Mouse (Mus musculus) right cerebral cortex, postnatal 4 days (tissue): ENCODE measurements around the gene Unc50.

Source experiments
- DNase-seq: peaks from one replicate; pipeline ENCODE4 v3.0.0-alpha.2; 2022

Unc50 gene

DNA sequence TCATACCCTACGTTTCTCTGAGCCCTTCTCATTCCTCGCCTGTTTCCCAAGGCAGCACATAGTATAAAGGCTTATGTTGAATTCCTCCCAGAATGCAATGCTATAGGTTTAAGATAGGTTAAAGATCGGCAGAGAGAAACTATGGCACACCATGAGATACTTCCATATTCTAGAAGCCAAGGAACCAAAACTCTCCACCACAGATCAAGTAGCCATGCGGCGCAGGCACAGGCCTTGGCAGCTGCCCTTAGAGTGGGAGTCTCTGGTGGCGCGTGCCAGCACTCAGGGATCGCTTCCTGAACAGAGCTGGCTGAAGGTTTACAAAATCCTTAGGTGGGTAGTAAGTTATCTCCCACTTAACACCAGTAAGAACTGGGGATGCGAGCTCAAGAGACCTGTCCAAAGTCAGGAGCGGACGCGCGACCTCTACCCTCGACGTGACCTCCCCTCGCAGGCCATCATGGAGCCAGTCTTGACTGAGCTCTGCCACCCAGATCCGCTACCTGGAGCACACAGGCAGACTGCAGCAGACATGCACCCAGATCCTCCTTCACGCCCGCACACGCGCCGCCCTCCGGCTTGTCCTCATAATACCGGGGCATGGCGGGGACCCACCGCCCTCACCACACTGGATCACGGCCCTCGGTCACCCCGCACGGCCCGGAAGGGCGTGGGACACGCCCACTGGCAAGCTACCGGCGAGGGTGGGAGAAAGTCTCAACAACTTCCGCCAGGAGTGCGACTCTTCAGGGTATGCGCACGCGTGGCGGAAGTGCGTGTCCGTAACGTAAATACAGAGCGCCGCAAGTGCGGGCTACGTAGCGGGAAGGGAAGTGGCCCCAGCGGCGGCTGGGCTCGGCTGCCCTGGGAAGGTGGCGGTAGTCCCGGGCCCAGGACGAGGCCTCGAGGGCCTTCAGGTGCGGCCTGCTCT, at the start of gene Unc50, which contains the start of gene Coa5:
Gene Unc50 (plus strand): TSS at position 774 of the 931 bp plus-strand sequence.
Gene Coa5 (minus strand): TSS at position 738 of the 931 bp plus-strand sequence.
- DNase-seq, result peak; percentile 89

DNA sequence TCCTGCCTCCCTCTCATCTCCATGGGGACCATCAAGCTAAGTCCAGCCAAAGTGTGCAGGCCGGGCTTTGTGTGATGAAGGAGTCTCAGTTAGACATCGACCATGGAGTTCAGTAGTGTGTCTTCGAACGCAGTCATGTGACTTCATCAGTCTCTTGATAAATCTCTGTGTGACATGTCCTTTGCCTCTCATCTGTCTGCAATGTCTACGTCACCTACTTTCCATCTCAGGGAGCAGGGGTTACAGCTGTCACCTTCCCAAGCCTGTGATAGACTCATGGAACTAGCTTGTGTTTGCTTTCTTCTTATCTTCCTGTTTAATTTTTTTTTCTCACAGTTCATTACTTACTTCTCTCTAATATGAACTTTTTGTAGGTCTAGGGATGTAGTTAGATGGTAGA, 49.0 kb upstream of the Unc50 start:
- DNase-seq, result no peak

DNA sequence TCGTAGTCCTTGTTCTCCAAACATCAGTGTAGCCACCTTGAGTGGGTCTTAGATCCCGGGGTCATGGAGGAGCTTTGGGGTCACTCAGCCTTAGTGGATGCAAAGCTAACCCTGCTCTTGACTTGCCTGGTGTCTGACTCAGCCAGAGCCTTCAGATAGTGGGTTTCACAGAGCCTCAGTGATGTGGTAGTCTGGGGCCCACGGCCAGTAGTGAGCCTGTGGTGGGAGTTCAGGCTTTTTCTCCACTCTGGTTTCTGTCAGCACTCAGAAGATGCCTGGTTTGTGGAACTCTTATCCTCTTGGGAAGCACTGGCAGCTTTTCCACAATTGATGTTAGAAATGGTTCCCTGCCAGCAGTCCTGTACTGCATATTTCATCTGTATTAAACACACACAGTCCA, 45.6 kb upstream of the Unc50 start:
- no peak for DNase-seq

DNA sequence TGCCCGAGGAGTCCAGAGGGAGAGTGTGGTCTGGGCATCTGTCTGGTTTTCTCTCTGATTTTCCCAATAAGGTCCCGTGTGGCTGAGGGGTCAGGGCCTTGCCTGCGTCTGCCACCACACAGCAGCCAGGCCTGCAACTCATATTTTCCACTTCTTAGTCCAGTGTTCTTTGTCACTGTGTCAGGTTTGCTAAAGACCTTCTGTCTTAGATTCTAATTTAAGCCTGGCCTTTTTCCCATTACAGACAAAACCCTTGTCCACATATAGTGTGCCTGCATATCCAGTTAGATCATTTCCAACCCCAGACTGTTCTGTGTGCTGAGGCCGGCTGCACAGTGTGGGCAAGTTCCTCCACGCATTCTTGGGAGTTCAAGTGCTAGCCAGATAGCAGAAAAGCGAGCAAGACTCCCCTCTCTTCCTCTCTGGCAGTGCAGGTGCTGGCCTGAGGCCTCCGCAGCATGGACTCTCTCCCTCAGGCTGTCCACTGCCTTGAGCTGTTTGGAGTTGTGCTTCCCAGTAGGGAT, 43.4 kb upstream of the Unc50 start:
- DNase-seq, result no peak

DNA sequence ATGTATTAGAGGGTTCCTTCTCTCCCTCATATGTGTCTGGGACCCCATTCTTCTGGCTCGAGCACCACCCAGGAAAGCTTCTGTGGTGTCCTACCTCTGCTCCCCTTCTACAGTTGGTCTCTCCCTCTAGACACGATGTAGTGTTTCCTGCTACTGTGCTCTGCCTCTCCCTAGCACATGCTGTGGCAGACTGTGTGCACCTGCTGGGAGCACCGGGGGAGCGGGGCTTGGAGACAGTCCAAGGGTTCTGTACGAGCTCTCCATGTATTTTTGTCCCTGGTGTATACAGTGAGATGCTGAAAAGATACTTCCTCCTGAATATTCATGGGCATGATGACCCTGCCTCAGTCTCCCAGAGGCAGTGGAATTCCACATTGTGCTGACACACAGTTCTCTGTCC, 36.8 kb upstream of the Unc50 start:
- peak; percentile 18 for DNase-seq

DNA sequence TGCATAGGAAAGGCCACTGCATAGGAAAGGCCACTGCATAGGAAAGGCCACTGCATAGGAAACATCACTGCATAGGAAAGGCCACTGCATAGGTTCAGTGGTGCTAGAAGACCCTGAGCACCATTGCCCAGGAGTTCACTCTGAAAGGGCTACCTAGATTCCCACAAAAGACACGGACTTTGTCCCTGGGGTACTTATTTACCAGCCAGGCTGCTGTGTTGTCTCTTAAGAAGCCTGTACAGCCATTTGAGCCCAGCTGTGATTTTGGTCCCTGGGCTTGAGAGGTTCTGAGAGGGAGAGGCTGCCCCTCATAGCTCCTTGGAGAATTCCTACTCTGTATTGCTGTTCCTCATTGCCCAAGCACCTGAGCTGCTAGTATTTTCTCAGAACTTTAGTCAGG, 33.5 kb upstream of the Unc50 start:
- no peak for DNase-seq

DNA sequence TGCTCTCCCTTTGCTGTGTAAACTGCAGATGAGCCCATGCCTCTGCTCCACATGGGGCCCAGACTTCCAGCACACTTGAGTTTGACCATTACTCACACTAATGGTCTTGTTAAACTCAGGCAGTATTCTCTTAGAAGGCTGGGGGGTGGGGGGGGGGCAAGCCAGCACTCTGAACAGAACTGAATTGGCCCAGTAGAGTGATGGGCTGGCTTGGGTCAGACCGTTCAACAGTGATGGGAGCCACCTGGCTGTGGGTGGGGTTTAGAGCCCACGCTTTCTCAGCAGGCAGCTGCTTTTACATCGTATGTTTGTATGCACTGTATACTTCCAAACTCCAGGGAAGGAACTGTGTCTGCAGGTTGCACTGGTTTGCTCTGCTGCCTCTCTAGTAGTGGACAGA, 31.0 kb upstream of the Unc50 start:
- no peak for DNase-seq

DNA sequence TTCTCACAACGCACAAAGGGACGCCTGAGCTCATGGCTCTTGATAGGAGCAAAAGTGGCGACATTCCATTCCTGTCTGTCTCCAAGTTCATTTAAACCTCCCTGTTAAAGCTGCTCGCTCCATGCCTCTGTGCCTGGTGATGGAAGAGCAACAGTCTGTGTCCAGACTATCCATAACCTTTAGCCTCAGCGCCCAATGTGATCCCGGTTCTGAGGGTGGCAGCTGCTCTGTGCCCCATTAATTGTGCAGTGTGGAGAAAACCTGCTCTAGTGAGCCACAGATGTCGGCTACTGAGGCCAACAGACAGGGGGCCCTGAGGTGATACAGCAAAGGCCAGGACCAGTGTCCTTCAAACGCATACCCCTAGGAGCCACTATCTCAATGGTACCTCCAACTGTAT, 30.2 kb upstream of the Unc50 start:
- no peak for DNase-seq

DNA sequence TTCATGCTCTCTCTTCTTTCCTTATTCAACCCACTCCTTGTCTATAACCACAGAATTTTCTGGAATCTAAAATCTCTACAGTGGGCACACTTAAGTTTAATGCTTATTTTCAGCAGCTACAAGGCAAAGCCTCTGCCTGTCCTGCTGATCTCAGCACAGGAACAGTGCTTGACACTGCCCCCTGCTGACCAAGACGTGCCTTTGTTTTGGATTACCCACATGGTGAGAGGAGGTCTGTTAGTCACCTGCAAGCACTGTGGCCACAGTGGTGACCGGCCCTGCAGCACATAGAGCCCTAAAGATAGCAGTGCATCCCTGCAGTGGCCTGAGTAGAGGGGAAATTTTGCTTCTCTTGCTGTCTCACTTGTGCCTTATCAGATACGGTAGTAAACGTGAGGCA, 28.3 kb upstream of the Unc50 start:
- peak; percentile 55 for DNase-seq

DNA sequence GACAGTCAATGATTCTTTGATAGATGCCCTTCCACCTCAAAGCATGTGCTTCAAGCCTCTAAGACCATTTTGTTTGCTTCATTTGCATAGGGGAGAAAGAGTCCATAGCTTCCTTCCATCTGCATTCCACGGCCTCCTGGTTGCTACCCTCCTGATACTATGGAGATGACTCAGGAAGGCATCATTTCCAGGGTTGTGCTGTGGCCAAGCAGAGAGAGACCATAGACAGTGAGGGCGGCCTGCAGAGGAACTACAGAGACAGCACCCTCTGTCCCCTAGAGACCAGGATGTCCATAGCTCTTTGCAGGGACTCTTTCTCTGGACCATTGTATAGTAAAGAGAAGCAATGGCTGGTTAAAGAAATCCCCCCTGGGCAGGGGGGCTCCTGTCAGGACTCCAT, 24.8 kb upstream of the Unc50 start:
- no peak for DNase-seq

DNA sequence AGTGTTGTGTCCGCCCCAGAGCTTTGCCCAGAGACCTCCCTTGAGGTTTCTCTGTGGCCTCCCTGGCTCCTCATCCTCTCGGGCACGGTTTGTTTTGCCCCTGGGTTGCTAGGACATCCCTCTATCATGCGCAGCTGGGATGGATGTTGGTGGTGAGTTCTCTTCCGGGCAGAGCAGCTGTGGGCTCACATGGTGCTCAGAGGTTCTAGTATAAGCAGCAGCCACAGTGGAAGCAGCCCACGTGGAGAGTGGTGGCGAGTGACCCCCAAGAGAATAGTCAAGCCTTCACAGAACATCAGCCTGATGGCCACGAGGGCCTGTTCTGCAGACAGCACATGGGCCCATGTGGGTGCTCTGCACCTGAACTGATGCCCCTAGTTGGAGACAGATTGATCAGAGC, 22.7 kb upstream of the Unc50 start:
- no peak for DNase-seq

DNA sequence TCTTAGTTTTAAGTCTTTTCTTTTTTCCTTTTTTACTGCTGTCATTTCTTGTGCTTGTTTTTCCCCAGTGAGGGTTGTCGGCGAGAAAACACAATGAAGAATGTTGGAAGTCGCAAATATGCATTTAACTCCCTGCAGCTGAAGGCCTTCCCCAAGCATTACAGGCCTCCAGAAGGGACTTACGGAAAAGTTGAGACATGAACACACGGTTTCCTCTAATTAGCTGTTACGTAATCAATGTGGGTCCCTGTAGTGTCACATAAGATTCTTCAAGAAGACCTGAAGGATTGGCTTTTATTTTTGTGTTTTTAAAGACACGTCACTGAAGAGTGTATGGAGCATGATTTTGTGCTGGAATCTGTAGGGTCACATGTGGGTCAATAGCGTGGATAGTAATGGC, 21.9 kb upstream of the Unc50 start:
- DNase-seq, result no peak

DNA sequence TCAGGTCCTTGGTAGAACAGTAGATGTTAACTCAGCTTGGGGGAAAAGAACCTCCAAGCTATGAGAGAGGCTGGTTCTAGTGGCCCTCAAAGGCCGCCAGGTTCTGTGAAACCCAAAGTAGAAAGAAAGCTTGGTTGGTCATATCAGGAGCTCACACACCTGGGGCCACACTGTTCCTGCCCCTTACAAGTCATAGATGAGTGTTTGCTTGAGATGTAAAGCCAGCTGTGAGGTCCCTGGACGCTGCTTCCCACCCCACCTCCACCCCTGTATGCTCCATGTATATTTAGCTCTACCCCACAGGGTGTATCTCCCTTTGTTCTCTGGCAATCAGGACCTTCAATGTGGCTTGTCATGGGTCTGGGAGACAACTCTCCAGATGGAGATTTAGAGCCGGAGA, 21.3 kb upstream of the Unc50 start:
- DNase-seq, result no peak

DNA sequence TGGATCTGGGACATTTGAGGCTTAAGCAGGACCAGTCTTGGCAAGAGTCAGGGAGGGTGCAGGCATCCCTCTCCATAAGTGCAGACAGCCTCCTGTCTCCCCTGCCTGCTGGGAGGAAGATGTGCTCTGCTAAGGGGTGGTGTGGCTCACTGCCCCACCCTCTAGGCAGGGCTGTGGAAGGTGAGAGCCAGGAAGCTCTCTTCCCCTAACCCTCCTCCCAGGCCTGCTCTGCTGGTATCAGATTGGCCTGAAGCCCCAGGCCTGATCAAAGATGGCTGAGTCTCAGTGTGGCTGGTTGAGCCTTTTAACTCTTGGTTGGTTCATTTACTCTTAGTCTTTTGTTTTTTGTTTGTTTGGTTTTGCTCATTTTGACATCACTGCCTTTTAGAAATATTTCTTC, 20.3 kb upstream of the Unc50 start:
- DNase-seq, result no peak

DNA sequence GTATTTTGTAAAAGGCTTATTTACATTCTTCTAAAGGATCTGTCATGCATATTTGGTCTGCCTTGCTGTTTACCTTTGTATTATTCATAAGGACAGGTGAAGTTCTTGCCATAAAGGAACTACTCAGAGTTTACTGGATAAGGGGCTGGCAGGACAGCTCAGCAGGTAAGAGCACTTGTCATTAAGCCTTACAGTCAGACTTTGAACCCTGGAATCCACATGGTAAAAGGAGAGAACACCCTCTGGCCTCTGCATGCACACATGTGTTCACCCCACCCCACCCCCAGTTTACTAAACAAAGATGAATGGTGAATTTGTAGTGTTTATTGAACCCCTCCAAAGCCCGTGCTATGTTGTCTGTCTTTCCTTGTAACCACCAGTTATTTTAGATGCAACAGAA, 14.5 kb upstream of the Unc50 start:
- DNase-seq, result no peak

DNA sequence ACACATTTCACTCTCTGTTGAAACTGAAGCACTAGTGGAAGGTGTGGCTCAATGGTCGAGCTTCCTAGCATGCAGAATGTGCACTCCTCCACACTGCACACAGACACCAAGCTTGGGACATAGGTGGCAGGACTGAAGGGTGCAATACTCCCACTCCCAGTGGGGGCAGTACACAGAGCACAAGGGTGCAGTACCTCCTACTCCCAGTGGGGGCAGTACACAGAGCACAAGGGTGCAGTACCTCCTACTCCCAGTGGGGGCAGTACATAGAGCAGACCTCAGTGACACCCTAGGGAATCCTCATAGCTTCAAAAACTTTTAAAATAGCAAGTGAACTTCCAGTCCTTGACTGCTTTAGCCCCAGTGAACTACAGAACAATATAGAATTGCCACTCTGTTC, 10.5 kb upstream of the Unc50 start:
- DNase-seq, result peak; percentile 64

DNA sequence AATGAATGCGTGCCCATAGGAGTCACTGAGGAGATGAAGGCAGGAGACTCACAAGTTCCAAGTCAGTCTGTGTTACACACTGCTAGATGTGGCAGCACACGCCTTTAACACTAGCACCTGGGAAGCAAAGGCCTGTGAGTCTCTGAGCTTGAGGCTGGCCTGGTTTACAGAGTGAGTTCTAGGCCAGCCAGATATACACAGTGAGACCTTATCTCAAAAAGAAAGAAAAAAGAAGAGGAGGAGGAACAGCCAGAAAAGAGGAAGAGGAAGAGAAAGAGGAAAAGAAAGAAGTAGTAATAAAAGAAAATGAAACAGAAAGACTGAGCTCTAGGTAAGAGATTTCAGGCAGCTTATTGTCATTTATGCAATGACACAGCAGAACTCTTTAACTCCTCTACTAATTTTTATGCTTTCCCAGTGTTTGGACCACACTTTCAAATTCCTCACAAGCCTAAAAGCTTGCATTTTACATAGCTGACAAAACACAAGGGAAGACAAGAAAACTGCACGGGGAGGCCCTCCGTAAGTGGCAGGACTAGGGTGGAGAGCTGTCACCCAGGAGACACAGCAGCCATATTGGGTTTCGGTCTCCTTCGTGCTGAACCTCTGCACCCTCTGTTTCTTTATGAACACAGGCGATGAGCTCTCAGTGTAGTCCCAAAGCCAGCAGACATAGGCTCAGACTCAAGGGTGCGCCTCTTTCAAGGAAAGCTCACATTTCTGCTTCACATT, 2.6 kb upstream of the Unc50 start:
- DNase-seq, result no peak

DNA sequence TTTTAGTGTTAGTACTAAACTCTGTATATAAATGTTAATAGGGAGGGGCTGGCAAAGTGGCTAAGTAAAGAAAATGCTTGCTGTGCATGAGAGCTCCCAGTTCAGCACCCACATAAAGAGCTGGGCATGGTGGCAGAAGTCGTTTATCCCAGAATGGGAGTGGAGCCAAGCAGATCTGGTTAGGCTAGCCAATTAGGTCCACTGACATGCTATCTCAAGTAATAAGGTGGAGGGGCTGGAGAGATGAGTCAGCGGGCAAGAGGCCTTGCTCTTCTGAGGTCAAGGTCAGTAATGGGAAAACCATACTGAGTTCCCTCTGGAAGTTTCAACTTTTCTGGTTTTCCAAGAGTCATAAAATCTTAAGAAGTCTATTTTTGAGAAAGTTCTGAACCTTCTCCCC, 1.0 kb upstream of the Unc50 start:
- no peak for DNase-seq

DNA sequence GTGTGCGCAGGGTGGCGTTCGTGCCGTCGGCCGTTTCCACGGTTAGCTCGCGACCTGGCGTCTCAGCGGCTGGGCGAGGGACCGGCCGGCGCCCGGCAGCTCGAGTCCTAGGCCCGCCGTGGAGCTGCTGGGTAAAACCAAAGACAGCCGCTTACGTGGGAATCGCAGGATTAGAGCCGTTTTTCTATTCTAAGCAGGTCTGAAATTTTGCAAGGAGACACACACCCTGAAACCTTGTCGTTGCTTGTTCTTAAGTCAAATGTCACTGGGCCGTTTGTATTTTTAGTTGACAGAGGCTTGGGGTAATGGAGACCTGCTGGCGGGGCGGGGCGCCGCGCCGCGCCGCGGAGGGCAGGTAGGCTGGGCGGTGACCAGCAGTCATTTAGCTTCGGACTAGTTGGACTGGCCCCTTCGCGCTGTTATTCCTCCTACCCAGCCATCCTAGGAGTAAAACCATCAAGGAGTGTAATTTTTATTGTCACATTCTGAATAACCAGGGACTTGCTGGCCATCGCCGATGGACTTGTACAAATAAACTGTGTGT, 430 bp downstream of the Unc50 start:
- DNase-seq, result no peak

DNA sequence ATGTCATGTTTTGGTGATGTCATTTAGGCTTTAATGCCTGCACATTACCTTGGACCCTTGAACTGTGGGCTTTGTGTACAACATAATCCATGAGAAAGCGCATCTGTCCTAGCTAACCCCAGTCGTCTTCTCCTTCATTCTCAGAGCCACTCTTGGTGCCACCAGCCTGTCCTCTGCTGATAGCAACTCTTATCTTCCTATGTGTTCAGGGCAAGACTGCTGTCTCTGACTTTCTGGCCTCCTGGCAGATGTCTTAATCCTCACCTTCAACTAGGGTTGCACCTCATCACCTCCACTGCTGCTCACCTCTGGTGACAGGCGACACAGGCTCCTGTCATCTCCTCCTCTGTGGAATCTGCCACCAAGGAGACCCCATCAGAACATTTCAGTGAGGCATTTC, 6.5 kb downstream of the Unc50 start:
- no peak for DNase-seq

DNA sequence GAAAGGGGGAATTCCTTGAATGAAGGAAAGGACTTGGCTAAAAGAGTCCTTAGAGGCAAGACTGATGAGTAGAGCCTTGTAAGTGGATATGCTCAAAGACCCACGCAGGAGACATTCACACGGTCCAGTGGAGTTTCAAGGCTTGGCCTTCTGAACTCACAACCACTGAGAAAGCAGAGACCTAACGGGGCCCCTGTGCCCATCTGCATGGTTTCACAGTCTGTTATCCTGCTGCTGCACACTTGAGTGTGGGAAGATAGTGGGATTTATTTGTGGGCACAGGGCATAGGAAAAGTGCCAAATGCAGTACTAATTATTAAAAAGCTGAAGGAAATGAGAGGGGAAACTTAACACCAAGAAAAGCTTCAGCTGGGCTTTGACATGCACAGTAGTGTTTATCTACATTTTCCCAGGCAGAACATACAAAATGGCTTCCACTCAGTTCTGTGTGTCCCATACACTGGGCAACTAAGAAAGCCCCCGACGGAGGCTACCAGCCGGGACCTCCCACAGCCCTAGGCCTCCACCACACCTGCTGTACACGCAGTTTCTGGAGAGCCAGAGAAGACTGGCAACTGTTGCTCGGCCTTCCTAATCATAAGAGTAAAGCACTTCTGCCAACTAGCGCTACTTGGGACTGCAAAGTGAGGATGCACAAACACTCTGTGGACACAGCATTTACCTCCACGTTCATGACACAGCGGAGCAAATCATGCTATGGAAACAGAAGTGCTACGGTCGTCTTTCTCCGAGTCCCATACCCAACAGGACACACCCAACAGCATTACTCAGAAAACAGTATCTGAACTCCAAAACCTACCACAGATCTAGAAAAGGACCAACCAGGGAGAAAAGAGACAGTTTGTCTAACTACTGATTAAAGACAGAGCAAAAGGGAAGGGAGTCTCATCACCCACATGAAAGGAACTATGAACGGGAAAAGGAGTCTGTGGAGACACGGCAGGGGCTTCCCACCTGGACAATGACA, 13.2 kb downstream of the Unc50 start:
- no peak for DNase-seq

DNA sequence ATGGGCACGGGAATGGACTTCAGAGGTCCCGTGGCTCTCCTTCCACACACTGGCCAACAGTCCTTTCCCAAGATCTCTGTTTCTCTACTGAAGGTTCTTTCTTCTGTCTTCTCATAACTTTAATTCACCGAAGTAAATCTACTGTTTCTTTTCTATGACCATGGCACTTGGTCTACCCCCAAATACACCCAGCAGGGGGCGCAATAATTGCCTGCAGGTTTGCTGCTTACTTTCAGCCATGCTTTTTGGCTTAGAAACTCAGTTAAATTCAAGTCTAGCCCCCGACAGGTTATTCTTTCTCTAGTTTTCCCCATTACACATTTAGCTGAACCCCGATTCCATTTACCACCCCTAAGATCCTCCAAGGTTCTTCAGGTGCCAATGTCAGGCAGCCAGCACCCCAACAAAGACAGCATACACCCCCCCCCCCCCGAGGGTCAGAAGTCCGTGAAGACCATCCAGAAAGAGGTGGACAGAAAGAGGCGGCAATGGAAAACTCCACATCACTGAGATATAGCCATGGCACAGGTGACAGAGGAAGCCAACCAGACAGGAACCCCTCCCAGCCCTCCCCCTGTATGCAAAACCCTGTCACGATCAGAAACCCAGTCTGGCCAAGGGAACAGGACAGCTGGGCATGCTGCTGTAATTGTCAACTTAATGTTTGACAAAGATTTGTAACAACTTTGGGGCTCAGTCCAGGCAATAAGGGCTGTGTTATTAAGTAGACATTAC, 18.6 kb downstream of the Unc50 start:
- peak; percentile 77 for DNase-seq
